Mouse (Mus musculus): ENCODE measurements around the gene Exosc9.

DNA sequence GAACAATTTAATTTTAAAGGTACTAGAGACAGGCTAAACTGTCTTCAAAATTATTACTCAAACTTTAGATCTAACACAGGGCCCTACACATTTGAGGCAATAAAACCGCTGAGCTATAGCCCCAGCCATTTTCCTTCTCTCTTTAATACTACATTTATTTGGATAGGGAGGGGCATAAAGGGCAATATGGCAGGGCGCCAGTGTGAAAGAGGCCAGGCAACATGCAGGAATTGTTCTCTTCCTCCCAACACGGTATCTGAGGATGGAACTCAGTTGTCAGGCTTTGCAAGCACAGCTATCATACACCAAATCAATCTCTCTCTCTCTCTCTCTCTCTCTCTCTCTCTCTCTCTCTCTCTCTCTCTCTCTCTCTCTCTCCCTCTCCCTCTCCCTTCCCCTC lies 46.4 kb downstream of the Exosc9 start:
- TF ChIP-seq POLR2A (IDR thresholded peaks at IDR 0.05; ENCODE audit: low read depth, low read length) (no peak), CTCF (IDR thresholded peaks at IDR 0.05; ENCODE audit: borderline replicate concordance, insufficient read depth, low read length) (no peak)

Data from embryonic fibroblast, embryonic 13.5 days (primary cell).